Mouse (Mus musculus) limb, embryonic 10.5 days (tissue): ENCODE measurements around the gene L1cam. TPM values are rescaled to one million over a fixed set of nuclear protein-coding genes. Genes with fewer than 3 reads are reported as not detected.
A peak's percentile ranks its signal among the peaks of the same experiment; 100 is the strongest.

ENCODE experiments used
- DNase-seq: peaks from one replicate; pipeline ENCODE4 v3.0.0-alpha.2; 2017; ENCODE audit warnings: low spot score
- H3K27ac ChIP-seq: fragments of 300-500 bp; sonication (generic); 2 replicates; pipeline ENCODE4 v1.5.1; 2016; ENCODE audit warnings: mild to moderate bottlenecking
- H3K27me3 ChIP-seq: fragments of 300-500 bp; sonication (generic); 2 replicates; pipeline ENCODE4 v1.6.1; 2016; ENCODE audit warnings: low read depth, mild to moderate bottlenecking; ENCODE audit not compliant: poor library complexity, severe bottlenecking
- H3K36me3 ChIP-seq: fragments of 300-500 bp; sonication (generic); 2 replicates; pipeline ENCODE4 v1.6.1; 2016; ENCODE audit warnings: mild to moderate bottlenecking, moderate library complexity
- H3K4me1 ChIP-seq: fragments of 300-500 bp; sonication (generic); 2 replicates; pipeline ENCODE4 v1.6.1; 2016
- H3K4me3 ChIP-seq: fragments of 300-500 bp; sonication (generic); 2 replicates; pipeline ENCODE4 v1.5.1; 2016; ENCODE audit warnings: mild to moderate bottlenecking, moderate library complexity
- H3K9me3 ChIP-seq: fragments of 300-500 bp; sonication (generic); replicated peaks from 2 replicates; pipeline ENCODE4 v1.6.1; 2016; ENCODE audit warnings: mild to moderate bottlenecking
- WGBS: fragments of 180-500 bp; shearing (Covaris S2); methylation state at CpG from one replicate; pipeline ENCODE4 v1.1.7; 2016; 5-methylcytosine and 5-hydroxymethylcytosine counted together
- polyA plus RNA-seq: library from polyadenylated mRNA; unstranded; fragments of >200 nt; fragmentation: Nextera tagmentation; extraction: Ambion mirVana; gene quantifications from 2 replicates; pipeline ENCODE4 v1.2.1, GENCODE M21; 2016

Gene L1cam
- polyA plus RNA-seq, 1 experiment from 2014 or later = 1.7 TPM

DNA sequence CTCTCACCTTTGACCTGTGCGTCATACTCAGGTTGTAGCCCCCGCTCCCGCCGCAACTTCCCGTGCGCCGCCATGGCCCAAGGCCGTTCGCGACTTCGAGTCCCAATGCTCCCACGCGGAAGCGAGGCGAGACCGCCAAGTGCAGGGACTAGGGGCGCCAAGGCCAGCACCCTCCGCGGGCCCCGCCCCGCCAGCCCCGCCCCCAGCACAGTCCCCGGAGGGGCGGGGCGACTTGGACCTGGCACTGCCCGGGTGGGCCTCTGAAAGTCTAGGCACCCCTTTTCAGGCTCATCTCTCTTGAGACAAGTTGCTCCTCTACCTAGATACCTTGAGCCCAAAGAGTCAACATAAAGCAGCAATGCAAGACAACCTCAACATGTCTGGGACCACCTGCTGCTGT lies 15.3 kb upstream of the L1cam start:
- Histone ChIP-seq H3K4me1 (peaks cover 6% of the 10 kb centered on the region), H3K9me3 (no peaks in the 10 kb centered on the region), H3K27ac (no peak overlapping the region), H3K4me3 (peak overlapping the region; percentile 37), H3K36me3 (no peaks in the 10 kb centered on the region), H3K27me3 (peaks cover 55% of the 10 kb centered on the region)
- 14% methylated on average over 26 of the region's 26 CpGs for WGBS
- no peak for DNase-seq

DNA sequence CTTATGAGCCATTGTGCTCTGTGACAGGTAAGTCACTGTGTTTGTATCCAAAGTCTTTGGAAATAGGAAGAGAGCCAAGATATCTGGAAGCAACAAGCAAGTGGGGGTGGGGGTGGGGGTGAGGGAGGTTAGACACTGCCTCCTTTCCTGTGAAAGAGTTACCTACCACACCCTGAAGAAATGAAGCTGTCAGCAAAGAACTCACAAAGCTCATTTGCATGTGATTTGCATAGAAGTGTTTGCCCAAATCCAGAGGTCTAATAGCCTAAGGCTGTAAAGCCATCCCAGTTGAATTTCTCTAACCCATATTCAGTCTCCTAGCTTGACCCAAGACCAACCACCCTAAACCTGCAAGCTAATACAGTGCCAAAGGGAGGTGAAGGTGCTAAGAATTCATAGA lies 14.5 kb upstream of the L1cam start:
- Histone ChIP-seq H3K27me3 (peaks cover 61% of the 10 kb centered on the region), H3K36me3 (no peaks in the 10 kb centered on the region), H3K4me3 (no peak overlapping the region), H3K9me3 (no peaks in the 10 kb centered on the region), H3K4me1 (peaks cover 6% of the 10 kb centered on the region), H3K27ac (no peak overlapping the region)
- DNase-seq = no peak

DNA sequence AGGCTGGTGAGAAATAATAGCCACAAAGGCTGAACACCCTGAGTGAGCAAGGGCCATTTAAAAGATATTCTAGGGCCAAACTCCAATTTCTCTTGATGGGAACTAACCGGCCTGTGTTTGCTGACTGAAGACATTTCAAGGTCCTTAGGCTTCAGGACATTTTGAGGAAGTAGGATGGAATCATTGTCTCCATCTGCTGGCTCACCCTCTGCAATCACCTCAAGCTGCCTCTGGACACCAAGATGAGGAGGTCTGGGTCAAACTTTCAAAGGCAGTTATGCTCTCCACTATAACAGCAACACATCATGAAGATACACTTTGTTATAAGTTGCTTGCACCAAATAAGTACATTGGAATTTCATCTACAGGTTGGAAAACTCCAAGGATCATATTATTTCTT lies 14.1 kb upstream of the L1cam start:
- Histone ChIP-seq H3K9me3 (no peaks in the 10 kb centered on the region), H3K27me3 (peaks cover 64% of the 10 kb centered on the region), H3K36me3 (no peaks in the 10 kb centered on the region), H3K4me1 (peaks cover 6% of the 10 kb centered on the region), H3K27ac (no peak overlapping the region), H3K4me3 (no peak overlapping the region)
- no peak for DNase-seq
- WGBS = 100% methylated on average over 1 of the region's 1 CpGs

DNA sequence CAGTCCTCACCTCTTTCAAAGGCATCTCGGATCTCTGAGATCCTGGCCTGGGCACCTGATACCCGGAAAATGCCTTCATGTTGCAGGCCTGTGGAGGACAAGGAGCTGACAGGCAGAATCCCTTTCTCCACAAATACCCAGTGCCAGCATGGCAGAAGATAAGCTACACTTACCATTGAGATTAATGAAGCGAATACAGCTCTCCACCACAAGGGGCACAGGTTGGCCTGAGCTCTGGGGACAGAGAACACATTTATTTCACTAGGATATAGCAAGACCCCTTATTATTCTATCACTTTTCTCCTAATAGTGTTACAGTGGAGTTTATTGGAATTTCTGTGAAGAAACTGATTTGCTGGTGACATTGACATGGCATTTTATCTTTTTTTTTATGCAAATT lies 2.1 kb upstream of the L1cam start:
- Histone ChIP-seq H3K4me1 (no peaks in the 10 kb centered on the region), H3K9me3 (no peaks in the 10 kb centered on the region), H3K27me3 (peaks cover 61% of the 10 kb centered on the region), H3K4me3 (no peak overlapping the region), H3K36me3 (no peaks in the 10 kb centered on the region), H3K27ac (no peak overlapping the region)
- 71% methylated on average over 3 of the region's 3 CpGs for WGBS
- DNase-seq = no peak

DNA sequence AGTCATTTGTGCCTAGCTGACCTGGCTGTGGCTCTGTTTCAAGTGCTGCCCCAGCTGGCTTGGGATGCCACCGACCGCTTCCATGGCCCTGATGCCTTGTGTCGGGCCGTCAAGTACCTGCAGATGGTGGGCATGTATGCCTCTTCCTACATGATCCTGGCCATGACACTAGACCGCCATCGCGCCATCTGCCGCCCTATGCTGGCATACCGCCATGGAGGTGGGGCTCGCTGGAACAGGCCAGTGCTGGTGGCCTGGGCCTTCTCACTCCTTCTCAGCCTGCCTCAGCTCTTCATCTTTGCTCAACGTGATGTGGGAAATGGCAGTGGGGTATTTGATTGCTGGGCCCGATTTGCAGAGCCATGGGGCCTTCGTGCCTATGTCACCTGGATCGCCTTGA lies 3.1 kb downstream of the L1cam start:
- H3K27ac ChIP-seq = no peak overlapping the region
- H3K4me3 ChIP-seq = no peak overlapping the region
- no peaks in the 10 kb centered on the region for H3K36me3 ChIP-seq
- H3K4me1 ChIP-seq = no peaks in the 10 kb centered on the region
- no peaks in the 10 kb centered on the region for H3K9me3 ChIP-seq
- peaks cover 68% of the 10 kb centered on the region for H3K27me3 ChIP-seq
- DNase-seq = no peak
- 91% methylated on average over 14 of the region's 14 CpGs for WGBS

DNA sequence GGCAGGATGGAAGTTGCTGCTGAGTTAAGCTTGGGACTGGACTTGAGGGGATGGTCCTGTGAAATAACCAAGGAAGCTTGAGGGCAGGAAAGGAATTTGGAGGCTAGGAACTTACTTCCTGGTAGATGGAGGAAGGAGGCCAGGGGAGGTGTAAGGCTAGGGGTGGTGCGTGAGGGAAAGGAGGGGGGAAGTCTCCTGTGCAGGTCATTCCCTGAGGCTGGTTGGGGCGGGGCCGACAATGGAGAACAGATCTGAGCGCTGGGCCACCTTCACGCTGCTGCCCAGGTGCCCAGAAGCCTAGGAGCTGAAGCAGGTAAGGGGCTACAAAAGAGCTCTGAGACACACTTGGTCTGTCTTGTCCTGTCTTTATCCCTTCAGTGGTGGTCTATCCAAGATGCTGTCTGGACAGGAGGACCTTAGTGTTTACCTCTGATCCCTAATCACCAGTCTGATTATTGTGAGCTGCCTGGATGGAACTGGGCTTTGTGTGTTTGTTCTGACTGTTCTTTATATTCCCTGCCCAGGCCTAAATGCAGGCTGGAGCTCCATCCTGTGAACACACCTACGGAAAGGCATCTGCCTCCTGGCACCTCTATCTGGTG lies 4.3 kb downstream of the L1cam start, which contains the start of gene Avpr2:
Gene Avpr2, plus strand, starts transcription at position 552 of the 602 bp plus-strand sequence.
- Histone ChIP-seq H3K9me3 (no peaks in the 10 kb centered on the region), H3K27me3 (peaks cover 62% of the 10 kb centered on the region), H3K36me3 (no peaks in the 10 kb centered on the region), H3K27ac (no peak within 1 kb of the TSS), H3K4me1 (no peaks in the 10 kb centered on the region), H3K4me3 (no peak within 1 kb of the TSS)
- DNase-seq = no peak
- 64% methylated on average over 6 of the region's 6 CpGs for WGBS

DNA sequence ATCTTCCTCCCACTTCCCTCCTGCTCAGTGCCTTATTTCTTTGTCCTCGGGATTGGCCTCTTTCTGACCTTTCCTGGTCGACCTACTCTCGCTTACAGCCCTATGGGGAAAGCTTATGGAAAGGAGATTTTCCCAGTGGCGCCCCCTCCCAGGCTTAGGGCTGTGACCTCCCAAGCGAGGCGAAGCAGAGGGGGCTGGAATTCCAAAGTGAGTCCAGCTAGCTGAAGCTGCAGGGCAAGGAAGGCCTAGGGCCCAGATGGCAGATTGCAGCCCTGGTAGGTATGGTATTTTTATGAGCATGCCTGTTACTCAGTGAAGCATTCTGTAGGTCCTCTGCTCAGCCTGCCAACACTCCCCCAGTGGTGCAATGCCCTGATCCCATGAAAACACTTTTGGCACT lies 14.4 kb downstream of the L1cam start:
- peaks cover 8% of the 10 kb centered on the region; the same call in 1 of the 2 replicates for H3K4me1 ChIP-seq
- H3K27ac ChIP-seq = no peak overlapping the region
- no peaks in the 10 kb centered on the region for H3K36me3 ChIP-seq
- H3K27me3 ChIP-seq = peaks cover 55% of the 10 kb centered on the region
- no peak overlapping the region for H3K4me3 ChIP-seq
- no peaks in the 10 kb centered on the region for H3K9me3 ChIP-seq
- WGBS = 12% methylated on average over 6 of the region's 6 CpGs
- DNase-seq = no peak

DNA sequence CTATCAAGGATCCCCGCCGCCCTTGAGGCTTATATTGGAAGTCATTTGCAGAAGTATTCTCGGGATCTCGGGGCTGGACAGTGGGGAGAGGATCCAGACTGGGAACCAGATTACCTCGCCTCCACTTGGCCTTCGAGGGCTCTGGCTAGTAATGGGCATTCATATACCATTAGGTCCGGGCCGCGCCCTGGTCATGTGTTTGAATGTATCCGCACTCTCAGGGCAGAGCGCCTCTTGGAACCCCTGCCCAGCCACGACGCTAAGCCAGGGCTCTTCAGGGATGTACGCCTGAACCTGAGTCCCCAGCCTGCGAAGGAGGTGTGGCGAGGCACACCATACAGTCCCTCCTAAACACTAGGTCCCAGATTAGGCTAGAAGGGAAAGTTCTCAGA lies 14.9 kb downstream of the L1cam start:
- Histone ChIP-seq H3K27ac (no peak overlapping the region), H3K4me3 (peak overlapping the region; percentile 49)

DNA sequence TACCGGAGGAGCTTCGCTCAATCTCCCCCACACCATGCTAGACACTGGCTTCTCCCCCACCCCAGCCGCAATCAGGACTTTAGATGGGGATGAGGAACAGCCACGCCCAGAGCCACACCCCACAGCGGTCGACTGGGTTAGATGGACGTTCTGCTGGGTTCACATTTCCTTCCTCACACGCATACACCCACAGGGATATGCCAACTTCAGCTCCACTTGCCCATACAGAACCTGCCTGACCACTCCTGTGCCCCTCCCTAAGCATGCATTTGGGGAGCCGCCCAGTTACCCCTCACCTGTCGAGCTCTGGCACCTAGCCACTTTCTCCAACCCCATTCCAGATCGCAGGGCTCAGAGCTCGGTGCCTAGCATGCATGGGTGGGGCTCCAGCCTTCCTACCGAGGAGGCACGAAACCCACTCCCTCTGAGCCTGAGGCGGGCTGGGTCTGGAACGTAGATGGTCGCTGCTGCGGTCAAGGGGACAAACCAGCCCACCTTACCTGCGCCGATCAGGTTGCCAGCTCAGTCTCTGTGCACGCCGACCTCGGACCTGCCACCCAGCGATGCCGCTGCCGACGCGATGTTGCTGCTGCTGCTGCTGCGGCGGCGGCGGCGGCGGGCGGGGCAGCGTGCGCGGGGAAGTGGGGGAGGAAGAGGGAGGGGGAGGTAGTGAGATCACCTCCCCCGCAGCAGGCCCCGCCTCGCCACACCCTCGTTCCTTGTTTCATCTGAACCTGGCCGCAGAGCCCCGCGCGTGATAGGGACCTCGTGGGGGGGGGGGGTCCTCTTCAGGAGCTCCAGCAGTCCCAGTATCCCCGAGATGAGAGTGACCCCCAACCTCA lies 15.5 kb downstream of the L1cam start:
- peaks cover 8% of the 10 kb centered on the region; the same call in 1 of the 2 replicates for H3K4me1 ChIP-seq
- H3K27ac ChIP-seq = no peak overlapping the region
- no peaks in the 10 kb centered on the region for H3K9me3 ChIP-seq
- peak; percentile 42 for DNase-seq
- 14% methylated on average over 39 of the region's 48 CpGs for WGBS
- peaks cover 66% of the 10 kb centered on the region for H3K27me3 ChIP-seq
- no peaks in the 10 kb centered on the region for H3K36me3 ChIP-seq
- peak overlapping the region; percentile 49 for H3K4me3 ChIP-seq

More for the DNA sequence above, 14.9 kb downstream of the L1cam start:
- DNase-seq = no peak
- Histone ChIP-seq H3K27me3 (peaks cover 59% of the 10 kb centered on the region), H3K4me1 (peaks cover 8% of the 10 kb centered on the region; the same call in 1 of the 2 replicates), H3K36me3 (no peaks in the 10 kb centered on the region), H3K9me3 (no peaks in the 10 kb centered on the region)
- WGBS = 17% methylated on average over 16 of the region's 16 CpGs

DNA sequence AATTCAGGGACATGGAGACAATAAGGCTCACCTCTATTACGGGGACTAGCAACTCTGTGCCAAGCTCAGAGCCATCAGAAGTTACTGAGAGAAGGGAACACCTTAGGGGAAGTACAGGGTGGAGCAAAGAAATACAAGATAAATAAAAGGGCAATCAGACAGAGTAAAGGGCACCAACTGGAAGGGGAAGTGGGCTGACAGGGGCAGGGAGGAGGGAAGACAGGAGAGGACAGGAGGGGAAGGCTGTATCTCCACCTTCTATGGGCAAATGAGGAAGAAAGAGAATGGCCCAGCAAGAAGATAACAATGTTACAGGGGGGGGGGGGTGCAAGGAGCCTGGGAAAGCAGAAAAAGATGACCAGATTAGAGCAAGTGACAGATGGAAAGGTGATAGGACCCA lies 18.9 kb downstream of the L1cam start:
- no peak for DNase-seq
- Histone ChIP-seq H3K27me3 (peaks cover 74% of the 10 kb centered on the region), H3K27ac (no peak overlapping the region), H3K4me3 (no peak overlapping the region), H3K9me3 (no peaks in the 10 kb centered on the region), H3K4me1 (peaks cover 8% of the 10 kb centered on the region; the same call in 1 of the 2 replicates), H3K36me3 (no peaks in the 10 kb centered on the region)
- 73% methylated on average over 1 of the region's 1 CpGs for WGBS

DNA sequence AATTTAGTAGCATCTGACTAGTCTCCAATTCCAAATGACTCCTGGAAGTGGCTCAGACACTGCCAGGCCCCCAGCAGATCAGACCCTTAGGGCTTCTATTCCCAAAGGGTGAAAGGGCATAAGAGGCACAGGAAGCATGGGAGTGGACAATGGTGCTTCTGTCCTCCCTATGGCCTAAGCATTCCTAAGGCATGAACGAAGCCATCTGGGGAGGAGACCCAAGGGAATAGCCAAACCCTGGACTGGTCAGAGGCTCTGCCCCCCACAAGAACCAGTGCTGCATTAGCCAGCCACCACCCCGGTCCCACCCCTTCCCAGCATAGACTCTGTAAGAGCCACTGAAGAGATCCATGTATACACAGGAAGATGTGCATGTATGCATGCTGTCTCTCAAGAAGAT lies 20.0 kb downstream of the L1cam start:
- no peak for DNase-seq
- Histone ChIP-seq H3K27ac (no peak overlapping the region), H3K9me3 (no peaks in the 10 kb centered on the region), H3K36me3 (no peaks in the 10 kb centered on the region), H3K4me1 (peaks cover 2% of the 10 kb centered on the region; the same call in 1 of the 2 replicates), H3K27me3 (peaks cover 64% of the 10 kb centered on the region), H3K4me3 (no peak overlapping the region)
- WGBS = 72% methylated on average over 2 of the region's 2 CpGs

DNA sequence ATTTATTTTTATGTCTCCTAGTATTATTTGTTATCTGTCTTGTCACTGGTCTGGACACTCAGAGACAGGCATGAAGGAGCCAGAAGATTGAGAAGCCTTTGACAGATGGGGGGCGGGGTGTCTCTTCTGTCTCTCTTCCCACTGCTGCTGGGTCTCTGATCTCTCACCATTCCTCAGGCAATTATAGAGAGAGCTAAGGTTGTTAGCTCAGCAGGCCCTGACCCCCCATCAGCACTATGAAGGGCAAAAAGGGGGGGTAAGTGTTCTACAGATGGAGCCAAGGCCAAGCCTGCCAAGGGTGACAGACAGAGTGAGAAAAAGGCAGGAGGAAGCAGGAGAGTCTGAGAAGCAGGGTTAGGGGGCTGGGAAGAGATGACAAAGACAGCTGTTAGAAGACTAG lies 23.9 kb downstream of the L1cam start:
- Histone ChIP-seq H3K27me3 (peaks cover 39% of the 10 kb centered on the region), H3K27ac (no peak overlapping the region), H3K4me1 (0 out of 2 replicates have a peak, but pooled peaks cover 4% of the 10 kb centered on the region), H3K4me3 (no peak overlapping the region), H3K9me3 (no peaks in the 10 kb centered on the region), H3K36me3 (no peaks in the 10 kb centered on the region)
- whole genome bisulfite sequencing = 36% methylated on average over 1 of the region's 1 CpGs
- no peak for DNase-seq

DNA sequence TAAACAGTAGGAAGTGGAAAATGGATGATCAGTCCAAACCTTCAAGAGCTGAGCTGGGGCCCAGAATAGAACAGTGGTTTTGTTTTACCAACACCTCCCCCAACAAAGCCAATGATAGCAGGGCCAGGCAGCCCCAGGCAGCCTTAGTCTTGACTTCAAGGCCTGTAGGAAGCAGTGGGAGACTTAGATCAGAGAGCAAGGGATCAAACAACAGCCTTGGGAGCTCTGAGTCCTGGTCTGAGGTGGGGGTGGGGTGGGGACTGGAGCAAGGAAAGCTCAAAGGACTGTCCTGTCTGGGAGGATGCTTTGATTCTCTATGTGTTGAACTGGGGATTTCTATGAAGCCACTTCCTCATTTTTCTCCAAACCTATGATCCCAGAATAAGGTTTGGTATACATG lies 24.4 kb downstream of the L1cam start:
- no peak for DNase-seq
- peaks cover 39% of the 10 kb centered on the region for H3K27me3 ChIP-seq
- H3K36me3 ChIP-seq = no peaks in the 10 kb centered on the region
- H3K4me3 ChIP-seq = no peak overlapping the region
- H3K4me1 ChIP-seq = 0 out of 2 replicates have a peak, but pooled peaks cover 6% of the 10 kb centered on the region
- H3K9me3 ChIP-seq = no peaks in the 10 kb centered on the region
- no peak overlapping the region for H3K27ac ChIP-seq
